Mouse (Mus musculus) cerebellum, adult 2 months (tissue): ENCODE measurements around the gene Ccl22.

Experiments
- CTCF ChIP-seq: fragments of 200-500 bp; IDR thresholded peaks from 2 replicates; pipeline ENCODE4 v1.5.1; 2011; ENCODE audit warnings: low read depth, mild to moderate bottlenecking, control low read depth, low read length, moderate library complexity, borderline replicate concordance; ENCODE audit not compliant: insufficient read depth
- POLR2A ChIP-seq: fragments of 200-500 bp; IDR thresholded peaks from 2 replicates; pipeline ENCODE4 v1.6.1; 2011; ENCODE audit warnings: low read length, control low read depth, borderline replicate concordance; ENCODE audit not compliant: insufficient read depth

DNA sequence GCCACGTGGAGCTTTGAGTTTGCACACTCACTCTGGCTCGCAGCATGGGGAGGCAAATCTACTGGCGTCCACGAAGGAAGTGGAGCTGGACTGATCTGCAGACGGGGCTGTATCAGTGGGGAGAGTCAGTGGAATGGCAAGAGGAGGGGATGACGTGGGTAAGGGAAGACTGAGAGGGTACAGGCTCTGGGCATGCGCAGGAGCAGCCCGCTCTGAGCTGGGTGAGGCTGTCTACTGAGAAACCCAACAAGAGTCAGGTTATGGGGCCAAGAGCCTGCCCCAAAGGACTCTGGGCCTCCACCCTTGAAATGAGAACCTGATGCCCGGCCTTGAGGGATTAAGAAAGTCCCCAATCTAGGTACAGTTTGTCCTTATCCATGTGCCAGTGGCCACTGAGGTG is 418 bp upstream of the Ccl22 start:
- TF ChIP-seq CTCF: no peak
- TF ChIP-seq POLR2A: no peak
